Mouse (Mus musculus) hematopoietic stem cell, adult 5-6 weeks (primary cell): ENCODE measurements around the gene Prss40. TPM values are rescaled to one million over a fixed set of nuclear protein-coding genes. Genes with fewer than 3 reads are reported as not detected.

ENCODE experiments used
- ATAC-seq, 2 experiments: fragments of 125-278 bp in 1 of 2; replicated peaks in 1 of 2; 2 replicates each; pipeline ENCODE4 v1.8.0; 2016 to 2017; ENCODE audit warnings: inconsistent platforms in 2 of 2, mild to moderate bottlenecking in 2 of 2, moderate number of reproducible peaks in 2 of 2, low read depth in 1 of 2, moderate TSS enrichment in 1 of 2; ENCODE audit not compliant: low FRiP score in 2 of 2, poor library complexity in 2 of 2, severe bottlenecking in 2 of 2, insufficient read depth in 1 of 2, low TSS enrichment in 1 of 2
- total RNA-seq: library from RNA; stranded (forward); fragments of 172-1452, 232-1000 nt; gene quantifications from 2 replicates; pipeline ENCODE4 v1.2.3, GENCODE M21; 2017

The Prss40 gene
- total RNA-seq, 1 experiment from 2014 or later = not detected

GRCm38 (mm10) chr1:34502991-34503390, 57.8 kb downstream of the Prss40 start:
- ATAC-seq = no peak

Other genes starting within 250 kb of the Prss40 start
- 49.9 and 52.8 TPM in 2 replicates for gene Ccdc115, start 121.3 kb downstream of the Prss40 start, total RNA-seq
- 23.6 and 36.7 TPM in 2 replicates for gene Imp4, start 121.1 kb downstream of the Prss40 start, total RNA-seq
- gene Ptpn18, start 101.2 kb downstream of the Prss40 start, total RNA-seq = 186 and 621 TPM in 2 replicates
- 0.40 TPM in 1 of 2 replicates, not detected in the other for gene Prss39, start 62.5 kb downstream of the Prss40 start, total RNA-seq
- 0.40 and 1.9 TPM in 2 replicates for gene Cfc1, start 25.3 kb downstream of the Prss40 start, total RNA-seq
- gene Amer3, start 18.7 kb upstream of the Prss40 start, total RNA-seq = not detected in 2 replicates